Mouse (Mus musculus): ENCODE data around the gene Adgre4. TPM values are rescaled to one million over a fixed set of nuclear protein-coding genes. Genes with fewer than 3 reads are reported as not detected.

The Adgre4 gene
- total RNA-seq, 2 experiments from 2014 or later, result 1.3 to 1.4 TPM

Other genes starting within 250 kb of the Adgre4 start
- gene Vmn2r118, start 124.8 kb upstream of the Adgre4 start, total RNA-seq (2021), result not detected
- 1 to 10 TPM; 6.8 to 9.8 TPM for gene Pot1b, start 37.4 kb upstream of the Adgre4 start, total RNA-seq (2021)
- 1 to 10 TPM; 6.2 to 9.5 TPM for gene Zfp119a, start 128.9 kb downstream of the Adgre4 start, total RNA-seq (2021)
- 1 to 10 TPM; 5.9 to 6.0 TPM for gene Zfp959, start 142.1 kb downstream of the Adgre4 start, total RNA-seq (2021)
- 1 to 10 TPM; 4.1 to 4.2 TPM for gene Zfp119b, start 199.5 kb downstream of the Adgre4 start, total RNA-seq (2021)
- 1 to 10 TPM; 1.5 to 1.8 TPM for gene Ebi3, start 202.7 kb downstream of the Adgre4 start, total RNA-seq (2021)
- gene Yju2, start 209.1 kb downstream of the Adgre4 start, total RNA-seq (2021), result 10 to 100 TPM; 16.7 to 20.1 TPM
- gene Shd, start 220.5 kb downstream of the Adgre4 start, total RNA-seq (2021), result 1 to 10 TPM; 1.6 to 3.8 TPM
- 1 to 10 TPM; 1.4 to 3.7 TPM for gene Fsd1, start 236.5 kb downstream of the Adgre4 start, total RNA-seq (2021)